Mouse (Mus musculus) cerebellum, adult 2 months (tissue): Measurements from ENCODE around the gene Rabl6.

Source experiments
- CTCF ChIP-seq: fragments of 200-500 bp; IDR thresholded peaks from 2 replicates; pipeline ENCODE4 v1.5.1; 2011; ENCODE audit warnings: low read depth, mild to moderate bottlenecking, control low read depth, low read length, moderate library complexity, borderline replicate concordance; ENCODE audit not compliant: insufficient read depth
- POLR2A ChIP-seq: fragments of 200-500 bp; IDR thresholded peaks from 2 replicates; pipeline ENCODE4 v1.6.1; 2011; ENCODE audit warnings: low read length, control low read depth, borderline replicate concordance; ENCODE audit not compliant: insufficient read depth

DNA sequence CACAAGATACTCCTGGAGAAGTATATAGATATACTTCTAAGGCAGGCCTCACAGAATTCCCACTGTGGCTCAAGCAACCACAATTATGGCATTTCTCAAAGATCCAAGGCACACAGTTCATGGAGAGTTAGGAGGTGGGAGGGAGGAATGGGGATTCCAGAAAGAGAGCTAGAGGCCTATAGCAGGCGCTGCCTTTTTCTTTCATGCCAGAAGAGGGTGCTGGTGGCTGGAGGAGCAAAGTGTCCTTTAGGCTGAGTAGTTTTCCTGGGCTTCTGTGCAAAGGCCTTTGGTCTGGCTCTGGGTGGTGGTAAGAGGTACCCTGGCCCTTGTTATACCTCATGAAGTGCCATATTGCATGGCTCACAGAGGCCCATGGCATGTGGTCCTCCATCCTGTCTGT, 25.7 kb upstream of the Rabl6 start:
- TF ChIP-seq CTCF, result no peak
- TF ChIP-seq POLR2A, result no peak
